Mouse (Mus musculus) liver, embryonic 14.5 days (tissue): Measurements from ENCODE around the gene Ovca2. TPM values are rescaled to one million over a fixed set of nuclear protein-coding genes. Genes with fewer than 3 reads are reported as not detected.

ENCODE experiments used
- ATAC-seq: fragments of 200-750 bp; cut with Nextera tagmentation; 2 replicates; pipeline ENCODE4 v1.8.0; 2017; ENCODE audit warnings: moderate number of reproducible peaks, mild to moderate bottlenecking, moderate library complexity; ENCODE audit not compliant: insufficient read depth
- DNase-seq, 3 experiments: peaks; one replicate each; pipeline ENCODE4 v3.0.0-alpha.2; 2012 to 2013; ENCODE audit warnings: low read depth in 3 of 3, low spot score in 3 of 3
- H3K27ac ChIP-seq: fragments of 300-500 bp; sonication (generic); 2 replicates; pipeline ENCODE4 v1.5.1; 2014; ENCODE audit warnings: moderate library complexity, mild to moderate bottlenecking, control low read depth, inconsistent platforms
- H3K27me3 ChIP-seq: fragments of 300-500 bp; sonication (generic); 2 replicates; pipeline ENCODE4 v1.6.1; 2014; ENCODE audit warnings: mild to moderate bottlenecking, low read length, moderate library complexity; ENCODE audit not compliant: control insufficient read depth, insufficient read depth
- H3K36me3 ChIP-seq: fragments of 300-500 bp; sonication (generic); replicated peaks from 2 replicates; pipeline ENCODE4 v1.6.1; 2014; ENCODE audit warnings: low read depth; ENCODE audit not compliant: control insufficient read depth, insufficient read depth
- H3K4me1 ChIP-seq, 2 experiments: fragments of 200-500 bp in 1 of 2; fragments of 300-500 bp in 1 of 2; sonication (generic) in 1 of 2; replicated peaks; 2 replicates each; pipeline ENCODE4 v1.6.1; 2012 to 2014; ENCODE audit warnings: antibody characterized with exemption in 1 of 2, inconsistent platforms in 1 of 2, low read length in 1 of 2; ENCODE audit not compliant: control insufficient read depth in 2 of 2, insufficient read depth in 2 of 2
- H3K4me2 ChIP-seq: fragments of 300-500 bp; sonication (generic); 2 replicates; pipeline ENCODE4 v1.6.1; 2014; ENCODE audit warnings: low read depth, mild to moderate bottlenecking, control low read depth, moderate library complexity
- H3K4me3 ChIP-seq, 2 experiments: fragments of 200-500 bp in 1 of 2; fragments of 300-500 bp in 1 of 2; sonication (generic) in 1 of 2; 2 replicates each; pipeline ENCODE4 v1.5.1; 2012 to 2014; ENCODE audit warnings: low read depth in 2 of 2, low read length in 2 of 2, mild to moderate bottlenecking in 2 of 2, control low read depth in 1 of 2, inconsistent platforms in 1 of 2, moderate library complexity in 1 of 2; ENCODE audit not compliant: insufficient read depth in 1 of 2
- H3K9ac ChIP-seq: fragments of 300-500 bp; sonication (generic); replicated peaks from 2 replicates; pipeline ENCODE4 v1.6.1; 2014; ENCODE audit warnings: mild to moderate bottlenecking, control low read depth, moderate library complexity
- H3K9me3 ChIP-seq: fragments of 300-500 bp; sonication (generic); 2 replicates; pipeline ENCODE4 v1.6.1; 2016; ENCODE audit warnings: low read length, mixed read lengths; ENCODE audit not compliant: control insufficient read depth
- CTCF ChIP-seq: IDR thresholded peaks from 2 replicates; pipeline ENCODE4 v1.5.1; 2016; ENCODE audit warnings: antibody characterized with exemption, low read depth, control low read depth
- EP300 ChIP-seq: IDR thresholded peaks from 2 replicates; pipeline ENCODE4 v1.6.1; 2016; ENCODE audit warnings: antibody characterized with exemption, low read depth
- WGBS: fragments of 180-500 bp; shearing (Covaris S2); extraction: QIAGEN DNeasy Blood & Tissue Kit; methylation state at CpG from one replicate; pipeline ENCODE4 v1.1.7; 2014; ENCODE audit not compliant: insufficient replicate concordance; 5-methylcytosine and 5-hydroxymethylcytosine counted together
- polyA plus RNA-seq, 2 experiments: library from polyadenylated mRNA; depleted of rRNA in 1 of 2; stranded (reverse) in 1 of 2; unstranded in 1 of 2; fragments of >200 nt; fragmentation: Nextera tagmentation in 1 of 2; extraction: Ambion mirVana in 1 of 2; gene quantifications; 2 replicates each; pipeline versions ENCODE4 v1.2.1 to v1.2.3; 2012 to 2014

The Ovca2 gene
- polyA plus RNA-seq, 2 experiments, result 10.5 to 15.3 TPM

DNA sequence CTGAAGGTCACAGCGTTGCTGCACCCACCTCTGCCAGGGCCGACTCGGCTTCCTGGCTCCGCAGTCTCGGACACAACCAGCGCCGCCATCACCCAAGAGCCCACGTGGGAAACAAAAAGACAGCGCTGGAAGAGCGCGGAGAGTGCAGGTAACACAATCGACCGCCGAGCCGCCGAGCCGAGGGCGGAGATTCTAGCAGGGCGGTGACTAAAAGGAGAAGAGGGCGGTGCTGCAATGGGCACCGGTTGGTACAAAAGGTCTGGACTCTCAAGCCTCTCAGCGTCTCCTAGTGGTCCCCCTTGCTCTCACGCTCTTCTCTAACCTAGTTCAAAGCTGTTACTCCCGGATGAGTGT lies 11.7 kb upstream of the Ovca2 start:
- DNase-seq (peak; percentile 72 to 82 (median 73)), ATAC-seq (peak; percentile 80)
- Histone ChIP-seq H3K4me3 (peak overlapping the region; percentile 86 to 87), H3K4me2 (peak overlapping the region; percentile 98), H3K9ac (peak overlapping the region; percentile 85), H3K36me3 (no peaks in the 10 kb centered on the region; the same call in 1 of the 2 replicates), H3K27ac (peak overlapping the region; percentile 76), H3K27me3 (peaks cover 32% of the 10 kb centered on the region), H3K9me3 (no peaks in the 10 kb centered on the region), H3K4me1 (peaks cover 7 to 15% of the 10 kb centered on the region in 2 experiments; a peak in 3 of 4 replicates)
- under 1% methylated on average over 24 of the region's 24 CpGs for WGBS
- TF ChIP-seq CTCF (peak; percentile 46), EP300 (no peak)

DNA sequence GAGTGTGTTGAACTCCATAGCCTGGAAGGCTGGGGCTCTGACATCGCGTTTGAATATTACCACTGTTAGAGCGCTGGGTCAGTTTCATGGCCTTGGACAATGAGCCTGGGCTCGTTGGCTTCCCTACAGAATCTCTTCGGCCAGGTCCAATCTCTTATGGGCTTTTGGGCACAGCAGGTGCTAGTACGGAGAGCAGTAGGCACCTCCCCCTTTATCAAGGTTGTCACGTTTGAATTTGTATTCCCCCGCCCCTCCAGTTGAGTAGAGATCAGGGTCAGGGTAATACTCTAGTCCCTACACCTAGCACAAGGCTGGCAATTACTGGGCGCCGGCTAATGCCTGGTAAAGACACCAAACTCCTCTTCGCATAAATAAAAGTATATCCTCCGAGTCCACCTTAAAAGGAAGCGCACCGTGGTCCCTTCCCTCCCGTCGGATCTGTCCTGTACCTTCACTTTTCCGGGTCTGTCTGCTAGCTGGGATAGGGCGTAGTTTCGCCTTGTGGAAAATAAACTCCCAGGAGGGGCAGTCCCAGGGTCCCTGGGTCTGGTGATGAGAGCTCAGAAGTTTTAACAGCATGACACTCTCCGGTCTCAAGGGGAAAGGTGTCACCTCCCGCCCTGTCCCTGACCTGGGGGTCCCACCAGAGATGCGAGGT lies 11.2 kb upstream of the Ovca2 start:
- Histone ChIP-seq H3K36me3 (no peaks in the 10 kb centered on the region; the same call in 1 of the 2 replicates), H3K27ac (peak overlapping the region; percentile 76), H3K9ac (peak overlapping the region; percentile 85), H3K4me3 (peak overlapping the region; percentile 86 to 87), H3K4me1 (peaks cover 7 to 15% of the 10 kb centered on the region in 2 experiments; a peak in 3 of 4 replicates), H3K4me2 (peak overlapping the region; percentile 98), H3K27me3 (peaks cover 27% of the 10 kb centered on the region), H3K9me3 (no peaks in the 10 kb centered on the region)
- DNase-seq, result peak in 2 of 3 experiments; percentile 34 to 49
- under 1% methylated on average over 22 of the region's 22 CpGs for WGBS
- no peak for TF ChIP-seq CTCF
- no peak for TF ChIP-seq EP300
- peak; percentile 77 for ATAC-seq

DNA sequence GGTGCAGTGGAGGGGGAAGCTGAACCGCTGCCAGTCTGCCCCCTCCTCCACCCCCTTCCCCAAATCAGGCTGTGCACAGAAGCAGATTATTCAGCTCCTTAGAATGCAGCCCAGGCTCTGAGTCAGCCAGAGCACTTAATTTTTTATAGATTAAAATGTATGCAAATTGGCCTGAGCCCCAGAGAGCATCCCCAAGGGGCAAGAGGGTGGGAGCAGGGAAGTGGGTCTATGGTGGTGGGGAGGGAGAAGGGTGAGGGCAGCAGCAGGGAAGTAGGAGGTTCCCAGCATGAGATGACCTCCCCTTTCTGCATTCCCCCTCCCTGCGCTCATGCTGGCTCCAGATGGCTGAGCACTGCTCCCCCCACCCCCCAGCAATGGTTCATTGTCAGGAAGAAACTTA lies 6.4 kb upstream of the Ovca2 start:
- no peak overlapping the region for H3K27ac ChIP-seq
- no peak overlapping the region for H3K9ac ChIP-seq
- DNase-seq (no peak), ATAC-seq (no peak)
- H3K4me1 ChIP-seq, result peaks cover 7% of the 10 kb centered on the region in 2 experiments; a peak in 3 of 4 replicates
- no peaks in the 10 kb centered on the region for H3K9me3 ChIP-seq
- no peak for TF ChIP-seq EP300
- TF ChIP-seq CTCF, result no peak
- no peak overlapping the region for H3K4me2 ChIP-seq
- peaks cover 3% of the 10 kb centered on the region; the same call in 1 of the 2 replicates for H3K36me3 ChIP-seq
- WGBS, result 89% methylated on average over 1 of the region's 2 CpGs
- H3K27me3 ChIP-seq, result no peaks in the 10 kb centered on the region
- no peak overlapping the region for H3K4me3 ChIP-seq

DNA sequence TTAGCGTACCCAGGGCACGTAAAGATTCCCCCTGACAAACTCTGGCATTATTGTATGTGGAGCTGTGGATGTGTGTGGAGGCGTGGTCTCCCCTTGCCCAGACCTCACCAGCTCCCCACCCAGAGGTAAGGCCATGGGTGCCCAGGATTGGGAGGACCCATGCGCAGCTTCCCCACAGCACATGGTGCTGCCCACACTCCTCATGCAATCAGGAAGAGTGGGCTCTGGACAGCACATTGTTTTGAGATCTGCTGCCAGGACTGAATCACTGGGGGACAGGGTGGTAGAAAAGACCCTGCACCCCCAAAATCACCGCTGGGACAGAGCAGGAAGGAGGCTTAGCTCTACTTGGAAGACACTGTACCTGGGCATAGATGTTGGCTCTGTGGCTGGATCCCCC lies 5.9 kb upstream of the Ovca2 start:
- 77% methylated on average over 5 of the region's 5 CpGs for WGBS
- H3K27me3 ChIP-seq, result no peaks in the 10 kb centered on the region
- H3K36me3 ChIP-seq, result peaks cover 3% of the 10 kb centered on the region; the same call in 1 of the 2 replicates
- no peak overlapping the region for H3K9ac ChIP-seq
- no peak for TF ChIP-seq CTCF
- TF ChIP-seq EP300, result no peak
- H3K4me2 ChIP-seq, result no peak overlapping the region
- H3K4me3 ChIP-seq, result no peak overlapping the region
- no peak for ATAC-seq
- no peaks in the 10 kb centered on the region for H3K9me3 ChIP-seq
- no peak for DNase-seq
- H3K4me1 ChIP-seq, result peaks cover 6 to 7% of the 10 kb centered on the region in 2 experiments; a peak in 3 of 4 replicates
- H3K27ac ChIP-seq, result no peak overlapping the region

DNA sequence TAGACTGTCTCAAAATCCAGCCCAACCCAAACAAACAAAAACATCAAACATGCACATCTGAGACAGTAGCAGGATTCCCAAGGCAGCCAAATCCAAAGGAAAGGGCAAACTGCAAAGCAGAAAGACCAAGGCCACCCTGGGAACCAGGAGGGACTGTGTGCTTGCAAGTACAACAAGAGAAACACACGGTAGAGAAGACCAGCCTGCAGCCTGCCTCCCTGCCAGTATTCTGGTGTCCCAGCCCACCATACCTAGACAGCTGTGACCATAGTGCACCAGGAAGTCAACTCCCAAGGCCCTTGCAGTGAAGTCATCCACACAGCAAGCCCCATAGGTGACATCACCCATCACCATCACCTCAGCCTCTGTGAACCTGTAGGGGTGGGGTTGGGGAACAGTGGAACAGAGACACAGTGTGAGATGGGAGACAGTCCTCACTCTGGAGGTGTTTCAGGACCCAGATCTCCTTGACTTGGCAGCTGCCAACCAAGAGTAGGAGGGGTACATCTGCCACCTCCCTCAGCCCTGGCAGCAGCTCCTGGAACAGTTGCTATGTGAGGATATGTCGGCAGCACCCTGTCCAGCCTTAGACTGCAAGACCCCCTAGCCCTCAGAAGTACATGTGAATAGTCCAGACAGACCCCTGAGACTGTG lies 5.4 kb upstream of the Ovca2 start:
- H3K9me3 ChIP-seq, result no peaks in the 10 kb centered on the region
- 81% methylated on average over 2 of the region's 2 CpGs for WGBS
- ATAC-seq (no peak), DNase-seq (no peak)
- no peak overlapping the region for H3K4me3 ChIP-seq
- TF ChIP-seq EP300, result no peak
- no peak for TF ChIP-seq CTCF
- peaks cover 2% of the 10 kb centered on the region in 2 experiments; a peak in 1 of 4 replicates for H3K4me1 ChIP-seq
- H3K27ac ChIP-seq, result no peak overlapping the region
- no peaks in the 10 kb centered on the region for H3K27me3 ChIP-seq
- H3K4me2 ChIP-seq, result no peak overlapping the region
- H3K9ac ChIP-seq, result no peak overlapping the region
- peaks cover 3% of the 10 kb centered on the region; the same call in 1 of the 2 replicates for H3K36me3 ChIP-seq
